Mouse (Mus musculus) frontal cortex, postnatal 36 days (tissue): ENCODE data around the gene Def6.

ENCODE experiments used
- DNase-seq, 2 experiments: peaks; one replicate each; pipeline ENCODE4 v3.0.0; 2022; ENCODE audit warnings: low spot score in 2 of 2

Def6 gene

DNA sequence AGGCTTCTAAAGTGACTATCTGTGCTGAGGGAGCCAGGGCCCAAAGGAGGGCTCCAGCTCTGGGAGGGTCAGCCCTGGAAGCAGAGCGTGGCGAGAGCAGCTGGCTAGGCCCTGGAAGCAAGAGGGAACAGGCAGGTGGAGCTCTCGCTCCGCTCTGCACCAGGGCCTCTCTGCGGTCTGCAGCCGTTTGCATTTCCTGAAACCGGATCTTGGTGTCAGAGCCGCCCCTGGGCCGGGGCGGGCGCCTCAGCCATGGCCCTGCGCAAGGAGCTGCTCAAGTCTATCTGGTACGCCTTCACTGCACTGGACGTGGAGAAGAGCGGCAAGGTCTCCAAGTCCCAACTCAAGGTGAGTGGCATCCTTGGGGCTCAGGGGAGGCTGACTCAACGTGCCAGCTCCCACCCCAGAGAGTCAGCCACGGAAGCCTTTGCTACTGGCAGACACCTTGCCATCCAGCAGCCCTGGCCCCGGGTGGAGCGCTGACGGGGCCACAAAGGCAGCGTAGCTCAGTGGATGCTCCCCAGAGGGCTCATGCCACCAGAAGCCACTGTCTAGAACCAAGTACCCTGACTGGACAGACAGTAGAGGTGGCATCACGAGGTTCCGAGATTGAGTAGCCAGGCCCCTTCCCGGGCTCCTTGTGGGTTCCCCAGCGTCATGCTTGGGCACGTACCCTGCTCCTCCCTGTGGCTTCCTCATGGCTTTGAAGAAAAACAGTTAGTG, at the start of gene Def6:
Def6 (plus strand) TSS at position 188 of the 723 bp plus-strand sequence.
- peak in 1 of 2 experiments; percentile 24 for DNase-seq

DNA sequence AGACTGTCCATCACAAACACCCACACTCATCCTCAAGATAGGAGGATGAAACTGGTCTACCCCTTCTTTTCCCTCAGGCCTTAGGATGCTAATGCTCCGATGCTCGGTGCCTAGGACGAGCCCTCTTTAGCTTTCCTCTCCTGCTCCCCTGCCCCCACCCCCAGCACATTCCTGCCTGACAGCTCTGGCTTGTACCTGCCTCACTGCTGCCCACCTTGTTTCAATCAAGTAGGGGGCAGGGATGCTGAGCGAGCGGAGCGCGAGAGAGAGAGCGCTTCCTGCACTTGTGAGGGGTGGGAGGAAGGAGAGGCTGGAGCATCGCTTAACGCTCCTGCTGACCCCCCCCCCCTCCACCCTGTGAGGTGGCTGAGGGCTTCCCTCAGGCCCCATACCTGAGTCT, 47.2 kb upstream of the Def6 start:
- DNase-seq: no peak

DNA sequence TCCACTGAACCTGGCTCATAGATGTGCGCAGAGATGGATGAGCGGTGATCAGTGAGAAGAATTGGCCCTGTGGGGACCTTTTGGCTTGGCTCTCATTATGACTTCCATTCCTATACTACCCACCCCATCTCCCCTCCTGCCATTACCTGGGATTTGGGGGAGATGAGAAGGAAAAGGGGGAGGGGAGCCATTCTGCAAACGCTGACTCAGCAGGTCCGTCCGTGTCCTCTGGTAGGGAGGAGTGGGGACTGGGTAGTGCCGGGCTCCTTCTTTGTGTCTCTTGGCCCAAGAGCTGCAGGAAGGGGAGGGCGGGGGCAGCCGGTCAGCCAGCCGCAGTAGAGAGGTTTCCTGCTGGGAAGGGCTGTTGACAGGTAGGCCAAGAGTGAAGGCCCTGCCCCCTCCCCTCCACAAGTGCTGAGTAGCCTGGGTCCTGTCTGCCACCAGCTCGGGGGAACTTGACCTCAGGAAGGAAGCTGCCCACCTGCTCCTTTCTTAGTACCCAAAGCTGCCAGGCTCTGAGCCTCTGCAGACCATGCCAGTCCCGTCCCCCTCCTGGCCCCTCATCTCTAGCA, 46.2 kb upstream of the Def6 start:
- DNase-seq: no peak

DNA sequence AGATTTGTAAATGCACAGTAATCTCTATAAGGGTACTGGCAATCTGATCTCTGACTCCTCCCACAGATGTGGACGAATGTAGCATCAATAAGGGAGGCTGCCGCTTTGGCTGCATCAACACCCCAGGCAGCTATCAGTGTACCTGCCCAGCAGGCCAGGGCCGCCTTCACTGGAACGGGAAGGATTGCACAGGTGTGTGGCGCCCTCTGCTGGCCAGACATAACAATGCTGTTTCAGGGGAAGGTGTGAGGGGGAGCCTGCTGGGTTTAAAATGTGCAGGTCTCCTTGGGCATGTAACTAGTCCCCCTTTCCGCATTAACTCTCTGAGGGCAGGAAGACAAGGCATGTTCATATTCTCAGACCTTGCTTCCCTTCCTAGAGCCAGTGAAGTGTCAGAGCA, 43.9 kb upstream of the Def6 start:
- DNase-seq: peak; percentile 77 to 84

DNA sequence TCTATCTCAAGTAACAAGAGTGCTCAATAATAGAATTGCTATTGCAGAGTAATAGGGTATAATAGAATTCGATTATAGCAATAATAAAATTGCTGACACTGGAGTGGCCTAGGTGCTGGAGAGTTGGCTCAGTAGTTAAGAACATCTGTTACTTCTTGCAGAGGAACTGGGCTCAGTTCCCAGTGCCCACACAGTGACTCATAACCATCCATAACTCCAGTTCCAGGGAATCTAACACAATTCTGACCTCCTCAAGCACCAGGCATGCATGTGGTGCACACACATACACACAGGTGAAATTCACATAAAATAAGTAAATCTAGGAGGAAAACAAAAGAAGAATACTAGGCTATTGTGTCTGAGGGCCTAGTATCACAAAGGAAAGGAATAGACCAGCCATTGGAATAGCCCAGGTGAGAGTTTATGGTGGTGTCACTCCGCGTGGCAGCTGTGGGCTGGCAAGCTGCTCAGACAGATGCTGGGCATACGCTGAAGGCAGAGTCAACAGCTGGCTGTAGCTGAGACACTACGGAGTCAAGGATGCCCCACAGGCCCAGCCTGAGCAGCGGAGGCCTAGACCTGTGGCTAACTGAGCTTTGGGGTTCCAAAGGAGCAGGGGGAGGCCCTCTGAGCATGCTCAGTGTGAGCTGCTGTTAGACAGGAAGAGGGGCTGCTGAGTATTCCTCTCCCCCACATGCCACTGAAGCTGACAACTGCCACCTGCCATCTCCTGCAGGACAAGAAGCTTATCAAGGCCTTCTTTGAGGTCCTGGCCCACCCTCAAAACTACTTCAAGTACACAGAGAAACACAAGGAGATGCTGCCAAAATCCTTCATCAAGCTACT, 36.9 kb upstream of the Def6 start:
- DNase-seq: peak in 1 of 2 experiments; percentile 55

DNA sequence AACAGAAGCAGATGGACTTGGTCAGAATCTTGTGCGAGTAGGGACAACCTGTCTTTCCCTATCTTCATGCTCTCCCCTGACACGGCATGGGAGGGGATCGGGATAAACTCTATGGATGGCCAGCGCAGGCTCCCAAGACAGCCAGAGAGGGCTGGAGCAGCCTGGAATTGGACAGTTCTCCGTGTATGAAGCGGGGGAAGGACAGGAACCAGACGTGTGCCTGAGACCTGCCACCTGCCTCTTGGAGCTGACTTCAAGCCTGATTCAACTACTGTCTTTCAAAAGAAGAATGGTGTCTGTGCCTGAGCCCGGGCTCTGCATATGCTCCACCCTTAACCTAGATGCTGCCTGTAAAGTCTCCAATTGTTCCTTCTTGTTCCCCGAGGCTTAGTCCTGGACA, 34.9 kb upstream of the Def6 start:
- no peak for DNase-seq

DNA sequence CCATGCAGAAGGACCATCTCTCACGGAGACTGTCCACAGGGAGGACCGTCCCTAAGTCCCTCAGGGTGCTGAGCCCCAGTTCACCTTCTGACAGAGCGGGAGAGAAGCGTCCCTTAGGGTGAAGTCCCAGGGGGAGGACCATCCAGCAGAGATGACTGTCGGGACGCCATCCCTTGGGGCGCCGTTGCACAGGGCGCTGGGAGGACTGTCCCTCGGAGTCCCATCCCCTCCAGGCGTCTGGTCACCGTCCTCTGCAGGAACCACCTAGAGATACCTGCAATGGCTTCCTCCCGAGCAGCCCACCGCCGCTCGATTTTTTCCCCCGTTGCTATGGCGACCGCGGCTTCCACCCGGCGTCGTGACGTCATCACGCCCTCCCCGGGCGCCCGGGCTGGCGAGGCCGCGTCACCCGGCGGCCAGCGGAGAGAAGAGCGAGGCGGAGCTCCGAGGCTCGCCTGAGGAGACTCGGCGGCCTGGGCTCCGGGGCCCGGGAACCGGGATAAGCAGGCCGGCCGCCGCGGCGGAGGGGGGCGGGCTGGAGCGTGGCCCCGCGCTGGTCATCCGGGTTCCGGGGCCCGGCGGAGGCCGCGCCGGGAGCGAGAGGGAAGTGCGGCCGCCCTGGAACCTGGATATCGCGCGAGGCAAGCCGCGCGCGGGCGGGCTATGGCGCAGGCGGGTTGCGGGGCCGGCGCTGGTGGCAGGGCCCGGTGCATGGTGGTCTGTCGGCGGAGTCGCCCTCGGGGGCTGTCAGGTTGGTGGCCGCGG, 30.6 kb upstream of the Def6 start, which contains the start of gene Zfp523:
Zfp523 (plus strand) TSS at position 355 of the 765 bp plus-strand sequence.
- peak; percentile 90 for DNase-seq

DNA sequence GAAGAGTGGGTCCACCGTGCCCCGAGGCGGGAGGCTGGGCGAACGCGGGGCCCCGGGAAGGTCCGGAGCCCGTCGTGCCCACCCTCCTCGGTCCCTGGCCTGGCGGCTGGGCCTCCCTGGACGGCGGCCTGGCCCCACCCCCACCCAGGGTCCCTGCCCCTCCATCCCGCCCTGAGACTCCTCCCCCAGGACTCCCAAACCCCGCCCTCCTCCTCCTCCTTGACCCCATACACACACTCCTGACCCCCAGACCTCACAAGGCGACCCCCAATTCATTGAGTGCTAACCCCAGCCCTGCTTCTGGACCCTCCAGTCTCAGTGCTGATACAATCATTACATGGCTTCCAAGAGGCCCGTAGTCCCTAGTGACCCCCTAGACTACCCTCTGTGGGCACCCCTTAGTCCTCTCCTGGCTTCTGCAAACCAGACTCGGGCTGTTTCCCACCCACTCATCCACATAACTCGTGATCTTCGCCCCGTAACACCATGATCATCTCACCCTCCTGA, 30.0 kb upstream of the Def6 start:
- no peak for DNase-seq

DNA sequence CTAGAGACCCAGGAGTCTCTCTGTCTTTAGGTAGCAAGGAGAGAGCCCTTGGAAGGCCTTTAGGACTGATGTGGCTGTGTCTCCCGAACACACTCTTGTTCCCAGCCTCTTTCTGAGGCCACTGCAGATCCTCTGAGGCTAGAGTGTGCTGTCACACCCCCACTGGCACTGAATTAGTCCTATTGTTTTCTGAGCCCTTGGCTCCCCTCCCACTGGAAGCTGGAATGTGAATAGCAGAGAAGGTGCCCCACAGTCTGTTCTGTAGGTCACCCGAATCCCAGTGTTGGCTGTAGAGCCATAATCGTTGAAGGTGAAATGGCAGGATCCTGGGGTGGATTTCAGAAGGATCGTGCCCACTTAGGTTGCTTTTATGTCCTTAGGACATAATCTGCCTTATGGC, 27.2 kb upstream of the Def6 start:
- DNase-seq: no peak

DNA sequence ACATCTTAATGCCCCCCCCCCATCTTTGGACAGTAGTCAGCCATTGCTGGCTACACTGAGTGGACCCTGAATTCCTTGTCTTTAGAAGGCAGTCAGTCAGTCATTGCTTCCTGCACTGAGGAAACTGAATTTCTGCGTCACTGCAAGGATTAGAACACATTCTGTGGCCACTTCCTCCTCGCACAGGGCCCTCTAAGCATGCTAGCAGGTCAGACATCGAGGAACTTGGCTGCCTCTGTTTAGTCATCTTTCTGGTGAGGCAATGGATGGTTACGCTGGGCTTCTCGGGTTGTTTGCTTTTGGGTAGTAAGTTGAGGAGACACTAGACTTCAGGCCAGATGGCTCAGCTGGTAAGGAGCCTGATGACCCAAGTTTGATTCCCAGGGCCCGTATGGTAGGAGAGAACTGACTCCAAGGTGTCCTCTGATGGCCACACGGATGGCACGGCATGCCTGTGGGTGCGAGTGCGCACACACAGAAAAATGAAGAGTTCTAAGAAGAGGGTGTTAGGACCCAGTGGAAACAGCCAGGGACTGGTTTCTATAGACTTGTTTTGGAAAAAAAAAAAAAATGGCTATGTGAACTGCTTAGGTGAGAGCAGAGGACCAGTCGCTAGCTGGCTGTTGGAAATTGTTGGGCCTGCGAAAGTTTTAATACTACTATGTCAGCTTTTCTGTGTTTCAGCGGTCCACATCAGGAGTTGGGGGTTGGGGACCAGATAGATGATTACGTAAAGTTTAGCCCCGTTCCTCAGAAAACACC, 26.6 kb upstream of the Def6 start:
- no peak for DNase-seq

DNA sequence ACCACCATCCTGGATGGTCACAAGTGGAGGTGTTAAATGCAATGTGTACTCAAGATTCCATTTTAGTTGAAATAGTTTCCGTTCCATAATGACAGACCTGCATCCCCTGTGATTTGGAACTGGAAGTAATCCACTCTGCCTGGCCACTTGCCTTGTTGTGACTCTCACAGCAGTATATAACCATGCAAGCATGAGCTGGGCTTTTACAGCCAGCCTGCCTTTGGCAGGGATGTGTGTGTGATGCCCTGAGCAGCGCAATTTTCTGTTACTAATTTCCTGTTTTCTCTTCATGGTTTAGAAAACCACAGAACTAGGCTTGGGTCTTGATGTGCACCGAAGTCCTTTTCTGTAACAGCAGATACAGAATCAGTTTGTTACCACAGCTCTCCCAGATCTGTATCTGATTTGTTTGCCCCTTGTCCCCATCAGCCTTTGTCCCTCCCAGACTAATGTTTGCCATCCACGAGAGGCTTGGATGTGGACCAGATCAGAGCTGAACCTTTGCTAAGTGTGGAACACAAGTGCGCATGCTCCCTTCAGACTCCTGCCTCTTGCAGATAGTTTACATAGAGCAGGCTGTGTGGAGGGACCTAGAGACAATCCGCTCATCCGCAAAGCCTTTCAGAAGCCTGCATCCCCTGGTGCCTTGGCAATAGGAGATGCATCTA, 22.5 kb upstream of the Def6 start:
- no peak for DNase-seq

DNA sequence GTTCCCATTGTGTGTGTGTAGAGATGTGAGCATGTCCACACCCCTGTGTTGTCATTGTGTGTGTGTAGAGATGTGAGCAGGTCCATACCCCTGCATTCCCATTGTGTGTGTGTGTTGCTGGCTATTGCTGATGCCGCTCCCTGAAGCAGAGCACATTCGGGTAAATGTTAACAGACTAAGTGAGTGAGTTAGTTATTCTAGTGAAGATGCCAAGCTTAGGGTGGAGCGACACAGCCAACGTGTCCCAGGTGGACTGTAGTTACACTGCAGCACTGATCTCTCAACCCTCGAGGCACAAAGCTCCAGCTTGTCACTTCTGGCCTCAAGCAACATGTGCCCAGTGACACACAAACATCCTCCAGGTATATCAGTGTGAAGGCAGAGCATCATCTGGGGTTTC, 19.3 kb upstream of the Def6 start:
- DNase-seq: no peak

DNA sequence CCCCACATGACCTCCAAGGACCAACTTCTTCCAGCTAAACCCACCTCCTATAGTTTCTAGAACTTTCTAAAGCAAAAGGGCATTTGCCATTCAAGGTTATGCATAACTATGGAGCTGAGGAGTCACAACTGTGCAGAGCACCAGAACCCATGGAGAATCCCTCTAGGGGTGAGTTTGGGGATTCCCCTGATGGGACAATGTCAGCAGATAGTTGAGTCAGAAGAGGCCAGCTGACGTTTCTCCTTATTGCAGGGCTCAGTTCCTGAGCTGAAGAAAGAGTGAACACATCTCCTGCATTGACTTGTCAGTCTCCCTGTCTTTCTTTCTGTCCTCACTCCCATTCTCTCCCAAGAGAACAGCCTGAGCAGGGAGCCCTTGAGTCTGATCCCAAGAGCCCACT, 14.8 kb upstream of the Def6 start:
- no peak for DNase-seq

DNA sequence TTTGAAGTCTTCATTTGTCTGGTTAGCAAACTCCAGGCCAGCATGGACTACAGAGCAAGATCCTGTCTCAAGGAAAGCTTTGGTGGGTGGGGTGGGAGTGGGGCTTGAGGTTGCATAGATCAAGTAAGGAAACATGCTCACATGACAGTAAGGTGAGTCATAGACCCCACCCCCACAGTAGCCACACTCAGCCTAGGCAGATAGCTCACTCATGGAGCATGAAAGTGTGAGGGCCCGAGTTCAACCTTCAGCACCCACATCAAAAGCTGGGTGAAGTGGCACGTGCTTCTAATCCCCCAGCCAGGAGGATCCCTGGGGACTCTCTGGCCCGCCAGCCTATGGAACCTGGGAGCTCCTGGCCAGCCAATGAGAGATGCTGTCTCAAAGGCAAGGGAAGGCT, 14.0 kb upstream of the Def6 start:
- DNase-seq: no peak

DNA sequence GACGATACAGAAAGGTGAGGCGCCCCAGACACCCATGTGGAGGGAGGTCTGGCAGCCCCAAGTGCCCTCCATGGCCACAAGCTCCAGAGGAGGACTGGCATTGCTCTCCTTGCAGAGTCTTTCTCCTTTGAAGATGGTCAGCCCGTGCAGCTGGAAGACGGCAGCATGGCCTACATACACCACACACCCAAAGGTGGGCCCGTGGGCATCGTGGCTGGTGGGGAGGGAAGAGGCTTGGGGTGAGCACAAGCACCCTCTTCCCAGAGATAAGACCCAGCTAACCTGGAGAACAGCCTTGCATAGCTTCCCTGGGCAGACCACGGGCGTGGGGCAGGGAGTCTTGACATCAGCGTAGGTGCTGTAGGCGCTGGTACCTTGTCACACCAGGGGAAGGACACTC, 12.5 kb upstream of the Def6 start:
- no peak for DNase-seq

DNA sequence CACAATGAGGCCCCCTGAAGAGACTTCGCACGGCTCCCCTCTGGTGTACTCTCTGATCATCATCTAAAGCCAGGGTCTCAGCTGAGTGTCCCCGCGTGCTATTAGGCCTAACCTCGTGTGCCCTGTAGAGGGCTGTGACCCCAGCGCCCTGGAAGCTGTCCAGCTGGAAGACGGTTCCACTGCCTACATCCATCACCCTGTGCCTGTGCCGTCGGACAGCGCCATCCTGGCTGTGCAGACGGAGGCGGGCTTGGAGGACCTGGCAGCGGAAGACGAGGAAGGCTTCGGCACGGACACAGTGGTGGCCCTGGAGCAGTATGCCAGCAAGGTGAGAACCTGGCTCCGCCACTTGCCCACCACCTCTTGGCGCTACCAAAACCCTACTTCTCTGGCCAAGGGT, 9.9 kb upstream of the Def6 start:
- no peak for DNase-seq

DNA sequence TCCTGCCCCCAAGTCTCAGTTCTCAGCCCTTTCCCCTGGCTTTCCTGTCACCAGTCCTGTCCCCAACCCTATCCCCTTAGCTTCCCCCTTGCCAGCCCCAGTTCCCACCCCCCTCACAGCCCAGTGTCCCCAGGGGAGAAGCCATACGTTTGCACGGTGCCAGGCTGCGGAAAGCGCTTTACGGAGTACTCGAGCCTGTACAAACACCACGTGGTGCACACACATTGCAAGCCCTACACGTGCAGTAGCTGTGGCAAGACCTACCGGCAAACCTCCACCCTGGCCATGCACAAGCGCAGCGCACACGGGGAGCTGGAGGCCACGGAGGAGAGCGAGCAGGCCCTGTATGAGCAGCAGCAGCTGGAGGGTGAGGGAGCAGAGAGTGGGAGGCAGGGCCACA, 5.6 kb upstream of the Def6 start:
- no peak for DNase-seq

DNA sequence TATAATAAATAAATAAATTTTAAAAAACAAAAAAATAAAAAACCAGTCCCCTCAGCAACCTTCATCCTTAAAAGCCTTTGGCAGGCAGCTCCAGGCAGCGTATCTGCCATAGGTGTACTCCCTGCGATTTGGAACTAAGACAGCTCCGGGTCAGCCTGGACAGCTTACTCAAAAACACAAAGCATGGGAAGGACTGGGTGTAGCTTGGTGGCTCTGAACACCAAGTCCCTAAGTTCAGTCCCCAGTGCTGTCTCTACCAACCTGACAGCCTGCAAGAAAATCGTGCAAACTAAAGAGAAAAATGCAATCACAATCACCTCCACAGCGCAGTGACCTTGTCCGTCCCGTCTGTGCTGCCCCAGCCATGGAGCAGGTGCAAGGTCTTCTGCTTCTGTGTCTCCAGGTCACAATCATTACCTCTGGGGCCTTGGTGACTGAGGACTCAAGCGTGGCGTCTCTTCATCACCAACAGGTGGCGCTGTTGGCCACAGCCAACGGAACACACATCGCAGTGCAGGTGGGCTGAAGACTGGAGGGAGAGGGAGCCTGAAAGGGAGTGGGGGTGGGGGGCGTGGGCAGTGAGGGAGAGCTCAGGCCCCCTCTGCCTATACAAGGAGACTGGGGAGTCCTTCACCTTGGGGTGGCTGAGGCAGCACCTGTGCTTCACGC, 3.4 kb upstream of the Def6 start:
- DNase-seq: peak; percentile 26 to 45

DNA sequence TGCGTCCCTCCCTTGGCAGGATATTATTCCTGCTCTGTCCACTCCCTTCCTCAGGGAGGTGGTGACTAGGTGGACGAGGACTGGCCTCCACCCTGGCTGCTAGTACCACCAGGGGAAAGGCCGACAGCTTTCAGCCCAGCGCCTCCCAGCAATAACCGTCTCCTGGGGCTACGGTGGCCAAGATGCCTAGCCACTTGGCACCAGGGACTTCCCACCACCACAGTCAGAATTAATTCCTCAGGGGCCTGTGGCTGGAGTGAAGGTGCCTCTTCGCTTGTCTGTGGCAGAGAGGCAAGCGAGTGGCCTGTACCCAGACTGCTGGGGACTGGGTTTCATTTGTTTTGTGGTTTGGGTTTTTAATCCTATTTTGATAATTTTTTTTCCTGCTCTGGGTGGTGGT, 2.1 kb upstream of the Def6 start:
- no peak for DNase-seq

DNA sequence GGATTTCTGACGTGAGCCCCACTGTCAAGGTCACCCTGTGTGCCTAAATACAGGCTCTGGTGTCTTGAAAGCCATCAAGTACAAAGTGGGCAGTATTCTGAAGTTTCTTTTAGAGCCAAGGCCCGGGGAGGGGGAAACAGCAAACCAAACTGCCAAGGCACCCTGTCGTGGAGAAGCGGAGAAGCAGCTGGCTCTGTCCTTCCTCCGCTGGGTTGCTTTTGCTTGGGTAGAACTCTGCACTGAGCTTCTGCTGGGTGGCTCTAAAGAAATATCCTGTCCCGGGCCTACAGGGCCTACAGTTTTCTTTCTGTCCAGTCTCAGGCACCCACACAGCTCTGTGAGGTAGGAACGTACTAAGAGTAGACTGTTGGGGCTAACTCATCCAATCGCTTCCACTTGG, 486 bp upstream of the Def6 start:
- no peak for DNase-seq
